Mouse (Mus musculus) urinary bladder, postnatal 14 days (tissue): Measurements from ENCODE around the gene Tcta.
"Not testable (repeated sequence)": the region's sequence is repeated elsewhere in the genome, so short reads cannot be mapped to it uniquely, and the experiment has no call there.

Experiments used
- DNase-seq: peaks from one replicate; pipeline ENCODE4 v3.0.0; 2021; ENCODE audit warnings: low spot score

The Tcta gene

GRCm38 (mm10) chr9:108271941-108272340 is 34.0 kb downstream of the Tcta start:
- DNase-seq = no peak

- DNase-seq = not testable (repeated sequence)
Measured at GRCm38 (mm10) chr9:108268701-108269100, 37.3 kb downstream of the Tcta start.

- peak; percentile 74 for DNase-seq
Measured at GRCm38 (mm10) chr9:108267691-108268090, 38.3 kb downstream of the Tcta start.

GRCm38 (mm10) chr9:108266261-108266935 is 39.6 kb downstream of the Tcta start:
- no peak for DNase-seq

- DNase-seq = peak; percentile 60
Measured at GRCm38 (mm10) chr9:108264191-108264921, 41.6 kb downstream of the Tcta start.

- peak; percentile 100 for DNase-seq
Measured at GRCm38 (mm10) chr9:108263690-108264190, 42.2 kb downstream of the Tcta start, which contains the start of gene Dag1. Dag1 (minus strand) TSS chr9:108263958.

GRCm38 (mm10) chr9:108263131-108263681 is 42.8 kb downstream of the Tcta start:
- peak; percentile 72 for DNase-seq

- peak; percentile 22 for DNase-seq
Measured at GRCm38 (mm10) chr9:108262494-108263049, 43.4 kb downstream of the Tcta start.

GRCm38 (mm10) chr9:108261865-108262264 is 44.1 kb downstream of the Tcta start:
- DNase-seq = no peak

GRCm38 (mm10) chr9:108260526-108260925 is 45.4 kb downstream of the Tcta start:
- DNase-seq = no peak
